Mouse (Mus musculus): Measurements from ENCODE around the gene Sfrp4.

- no peak for TF ChIP-seq CTCF (IDR thresholded peaks at IDR 0.05; ENCODE audit: control insufficient read depth, insufficient read depth, low read length)
- no peak for TF ChIP-seq POLR2A (IDR thresholded peaks at IDR 0.05; ENCODE audit: borderline replicate concordance, control insufficient read depth, low read depth, low read length)
Measured at GRCm38 (mm10) chr13:19630768-19631709, 8.1 kb downstream of the Sfrp4 start.
